Mouse (Mus musculus) megakaryocyte-erythroid progenitor cell, adult 5 weeks (primary cell): Measurements from ENCODE around the gene Mfsd8. TPM values are rescaled to one million over a fixed set of nuclear protein-coding genes. Genes with fewer than 3 reads are reported as not detected.

ENCODE experiments used
- polyA plus RNA-seq: library from polyadenylated mRNA; stranded (reverse); fragments of >175 nt; gene quantifications from 2 replicates; pipeline ENCODE4 v1.2.3, GENCODE M21; 2012

The Mfsd8 gene
- polyA plus RNA-seq: 1.4 and 3.5 TPM in 2 replicates

GRCm38 (mm10) chr3:40846473-40846956 lies at the start of gene Mfsd8:
TSS of gene Mfsd8 (minus strand) at chr3:40846886.

GRCm38 (mm10) chr3:40846957-40847017 lies 101 bp upstream of the Mfsd8 start, which contains the start of gene Abhd18:
TSS of gene Abhd18 (plus strand) at chr3:40846970.

DNA sequence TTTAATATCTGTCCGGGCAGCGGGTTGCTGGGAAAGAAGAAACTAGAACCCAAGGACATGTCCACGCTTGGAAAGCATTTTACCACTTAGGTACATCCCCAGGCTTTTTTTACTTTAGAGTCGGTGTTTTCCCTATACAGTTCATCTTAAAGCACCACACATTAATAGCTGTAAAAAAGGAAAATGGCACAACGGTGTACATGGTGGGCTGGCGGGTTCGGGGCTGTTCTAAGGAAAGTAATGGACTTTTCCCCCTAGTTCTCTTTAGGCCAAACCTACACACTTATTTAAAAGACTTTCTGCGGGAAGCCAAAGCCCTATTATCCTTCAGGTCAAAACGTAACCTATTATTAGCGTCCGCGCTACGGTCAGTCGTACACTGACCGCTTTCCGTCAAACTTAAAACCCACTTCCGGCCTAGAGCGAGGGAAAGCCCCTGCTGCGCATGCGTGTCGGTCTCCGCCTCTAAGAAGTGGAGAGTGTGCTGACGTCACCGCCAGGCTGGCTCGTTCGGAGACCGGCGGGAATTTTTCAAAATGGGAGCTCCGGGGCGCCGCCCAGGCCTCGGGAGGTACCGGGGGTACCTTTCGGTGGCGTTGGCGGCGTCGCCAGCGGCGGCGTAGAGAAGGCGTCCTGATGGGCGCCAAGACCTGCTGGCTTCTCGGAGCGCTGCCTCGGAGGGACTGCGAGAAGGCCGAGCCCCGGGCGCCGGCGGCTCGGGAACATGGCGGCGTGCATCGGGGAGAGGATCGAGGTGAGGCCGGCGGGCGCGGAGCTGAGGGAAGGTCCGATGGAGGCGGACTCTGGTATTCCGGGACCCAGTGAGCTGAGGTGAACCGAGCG lies 46.9 kb downstream of the Mfsd8 start, which contains the start of gene Plk4:
Gene Plk4 (plus strand): TSS at position 490 of the 843 bp plus-strand sequence.

Other genes with a start within 250 kb of the Mfsd8 start
- not detected in 2 replicates for gene Slc25a31, start 138.0 kb downstream of the Mfsd8 start, polyA plus RNA-seq
- 11.9 and 13.1 TPM in 2 replicates for gene Hspa4l, start 102.4 kb downstream of the Mfsd8 start, polyA plus RNA-seq
- 12.0 and 13.2 TPM in 2 replicates for gene Plk4, start 46.9 kb downstream of the Mfsd8 start, polyA plus RNA-seq
- gene Abhd18, start 84 bp upstream of the Mfsd8 start, polyA plus RNA-seq: 0.40 and 1.4 TPM in 2 replicates
- gene 1700034I23Rik, start 55.7 kb upstream of the Mfsd8 start, polyA plus RNA-seq: not detected in 2 replicates
- 15.6 and 19.6 TPM in 2 replicates for gene Larp1b, start 102.9 kb upstream of the Mfsd8 start, polyA plus RNA-seq
- 16.3 and 21.4 TPM in 2 replicates for gene Pgrmc2, start 236.2 kb upstream of the Mfsd8 start, polyA plus RNA-seq